Mouse (Mus musculus): ENCODE measurements around the gene Mpped1.

- no peak for TF ChIP-seq MAX (IDR thresholded peaks at IDR 0.05; ENCODE audit: low read depth)
- TF ChIP-seq POLR2A (IDR thresholded peaks at IDR 0.05; ENCODE audit: insufficient read length, low read depth): no peak
- no peak for TF ChIP-seq USF1 (IDR thresholded peaks at IDR 0.05; ENCODE audit: low read depth)
- no peak for TF ChIP-seq MYOG (IDR thresholded peaks at IDR 0.05; ENCODE audit: control insufficient read depth in 1 of 3, insufficient read depth in 1 of 3, insufficient read length in 2 of 3, low read depth in 2 of 3)
- no peak for TF ChIP-seq E2F4 (IDR thresholded peaks at IDR 0.05; ENCODE audit: insufficient read depth)
- no peak for TF ChIP-seq CEBPB (IDR thresholded peaks at IDR 0.05; ENCODE audit: insufficient read depth, poor library complexity, severe bottlenecking)
- no peak for TF ChIP-seq MYOD1 (IDR thresholded peaks at IDR 0.05; ENCODE audit: control insufficient read depth in 1 of 3, insufficient read length in 2 of 3, low read depth in 2 of 3)
- no peak for TF ChIP-seq TCF12 (IDR thresholded peaks at IDR 0.05; ENCODE audit: insufficient read depth, poor library complexity, severe bottlenecking)
- TF ChIP-seq POLR2AphosphoS2 (IDR thresholded peaks at IDR 0.05; ENCODE audit: insufficient read length, low read depth): no peak
- TF ChIP-seq REST (IDR thresholded peaks at IDR 0.05; ENCODE audit: insufficient read depth, insufficient read length): no peak
- TF ChIP-seq SRF (IDR thresholded peaks at IDR 0.05; ENCODE audit: control insufficient read depth, insufficient read length, low read depth): no peak
- no peak for TF ChIP-seq TCF3 (IDR thresholded peaks at IDR 0.05; ENCODE audit: insufficient read length, low read depth)
Measured at GRCm38 (mm10) chr15:83840950-83841719, 61.9 kb downstream of the Mpped1 start.

All from myocyte (in vitro differentiated cells).